Mouse (Mus musculus) left cerebral cortex, adult 9 months (tissue): ENCODE measurements around the gene Gfpt1.
"Not testable (repeated sequence)": the region's sequence is repeated elsewhere in the genome, so short reads cannot be mapped to it uniquely, and the experiment has no call there.

Experiments
- DNase-seq, 2 experiments: peaks; one replicate each; pipeline ENCODE4 v3.0.0; 2022; ENCODE audit warnings: low spot score in 2 of 2

Gfpt1 gene

GRCm38 (mm10) chr6:87042004-87042336 is 676 bp upstream of the Gfpt1 start:
- DNase-seq = no peak

DNA sequence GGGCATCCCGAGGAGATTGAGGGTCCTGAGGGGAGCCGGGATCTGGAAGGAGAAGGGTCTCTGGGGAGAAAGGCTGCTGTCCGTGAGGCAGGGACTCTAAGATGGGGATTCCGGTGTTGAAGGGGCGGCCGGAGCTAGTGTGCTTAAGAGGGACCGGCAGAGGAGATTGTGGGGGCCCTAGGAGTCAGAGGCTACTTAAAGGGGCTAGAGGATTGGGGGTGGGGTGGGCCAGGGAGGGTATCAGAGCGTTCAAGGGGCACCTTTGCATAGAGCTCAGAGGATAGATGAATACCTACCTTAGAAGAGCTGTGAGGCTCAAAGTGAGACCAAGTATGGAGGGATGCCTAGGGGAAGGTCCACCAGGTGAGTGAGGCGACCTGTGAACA is 478 bp downstream of the Gfpt1 start:
- no peak for DNase-seq

GRCm38 (mm10) chr6:87044895-87045294 is 2.2 kb downstream of the Gfpt1 start:
- no peak for DNase-seq

DNA sequence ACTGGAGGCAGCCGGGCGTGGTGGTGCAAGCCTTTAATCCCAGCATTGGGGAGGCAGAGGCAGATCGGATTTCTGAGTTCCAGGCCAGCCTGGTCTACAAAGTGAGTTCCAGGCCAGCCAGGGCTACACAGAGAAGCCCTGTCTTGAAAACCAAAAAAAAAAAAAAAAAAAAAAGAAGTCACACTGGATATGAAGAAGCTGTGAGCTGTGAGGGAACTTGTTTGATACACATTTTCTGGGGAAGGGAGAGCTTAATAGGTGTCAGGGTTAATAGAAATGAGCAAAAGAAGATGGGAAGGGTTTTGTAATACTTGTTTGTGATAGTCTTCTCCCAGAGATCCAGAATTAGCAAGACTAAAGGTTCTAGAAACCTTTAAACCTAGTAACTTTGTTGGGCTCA is 2.9 kb downstream of the Gfpt1 start:
- no peak for DNase-seq

GRCm38 (mm10) chr6:87048712-87049111 is 6.1 kb downstream of the Gfpt1 start:
- DNase-seq = not testable (repeated sequence)

DNA sequence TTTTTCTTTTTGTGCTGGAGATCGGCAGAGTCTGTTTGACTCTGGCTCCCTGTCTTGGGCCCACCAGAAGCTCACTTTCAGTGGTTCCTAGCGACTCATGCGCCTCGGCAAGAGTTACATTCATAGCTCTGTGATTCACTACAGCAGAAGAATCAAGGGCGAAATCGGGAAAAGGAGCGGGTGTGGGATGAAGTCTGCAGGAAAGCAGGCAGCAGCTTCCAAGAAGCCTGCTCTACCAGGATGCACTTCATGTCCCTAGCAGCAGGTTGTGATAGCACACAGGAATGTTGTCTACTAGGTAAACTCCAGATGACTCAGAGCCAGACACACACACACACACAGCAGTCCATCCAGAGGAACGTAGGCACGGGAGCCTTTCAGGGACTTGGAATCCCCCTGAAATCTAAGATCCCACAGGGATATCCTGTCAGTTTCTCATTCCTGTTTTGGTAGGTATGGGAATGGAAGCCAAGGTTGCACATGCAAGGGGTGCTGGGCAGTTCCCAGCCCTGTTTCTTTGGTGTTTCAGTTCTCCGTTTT is 9.3 kb downstream of the Gfpt1 start:
- peak in 1 of 2 experiments; percentile 39 for DNase-seq

DNA sequence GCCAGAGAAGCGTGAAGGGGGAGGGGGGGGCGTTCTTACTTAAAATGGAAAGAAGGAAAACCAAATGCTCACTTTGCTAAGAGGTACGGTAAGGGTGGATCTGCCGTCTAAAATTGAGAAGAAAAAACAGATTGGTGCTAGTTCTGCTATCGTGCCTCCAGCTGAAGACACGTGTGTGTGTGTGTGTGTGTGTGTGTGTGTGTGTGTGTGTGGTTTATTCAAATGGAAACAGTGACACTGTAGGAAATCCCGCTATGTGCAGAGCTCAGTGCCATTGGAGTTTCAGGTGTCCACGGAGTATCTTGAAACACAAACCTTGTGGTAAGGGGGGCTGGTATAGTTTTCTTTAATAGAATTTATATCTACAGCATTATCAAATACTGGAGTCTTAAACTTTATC is 11.5 kb downstream of the Gfpt1 start:
- DNase-seq = no peak

DNA sequence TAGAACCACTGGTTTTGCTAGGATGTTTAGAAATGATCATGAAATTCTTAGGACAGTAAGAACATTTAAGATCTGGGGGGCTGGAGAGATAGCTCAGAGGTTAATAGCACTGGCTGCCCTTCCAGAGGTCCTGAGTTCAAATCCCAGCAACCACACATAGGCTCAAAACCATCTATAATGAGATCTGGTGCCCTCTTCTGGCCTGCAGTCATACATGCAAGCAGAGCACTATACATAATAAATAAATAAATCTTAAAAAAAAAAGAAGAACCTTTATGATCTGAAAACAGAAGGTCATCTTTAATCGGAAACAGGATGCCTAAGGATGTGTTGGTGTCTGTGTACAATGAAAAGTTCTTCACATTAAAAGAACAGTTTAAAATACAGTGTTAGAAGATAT is 17.1 kb downstream of the Gfpt1 start:
- DNase-seq = no peak

- no peak for DNase-seq
Measured at GRCm38 (mm10) chr6:87063586-87063985, 20.9 kb downstream of the Gfpt1 start.

DNA sequence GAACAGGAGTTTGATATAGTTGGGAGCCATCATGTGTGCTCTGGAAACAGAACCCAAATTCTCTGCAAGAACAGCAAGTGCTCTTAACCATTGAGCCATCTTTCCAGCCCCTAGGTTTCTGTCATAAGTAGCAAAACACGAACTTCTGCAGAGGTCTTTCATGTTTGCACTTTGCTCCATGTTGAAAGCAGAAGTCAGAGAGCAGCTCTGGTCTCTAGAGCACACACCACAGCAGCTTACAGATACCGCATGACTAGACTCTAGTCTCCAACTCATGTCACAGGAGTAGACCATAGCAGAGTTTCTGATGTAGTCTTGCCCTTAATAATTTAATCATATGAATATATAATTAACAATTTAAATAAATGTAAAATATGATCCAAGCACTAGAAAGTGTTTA is 25.6 kb downstream of the Gfpt1 start:
- DNase-seq = no peak

DNA sequence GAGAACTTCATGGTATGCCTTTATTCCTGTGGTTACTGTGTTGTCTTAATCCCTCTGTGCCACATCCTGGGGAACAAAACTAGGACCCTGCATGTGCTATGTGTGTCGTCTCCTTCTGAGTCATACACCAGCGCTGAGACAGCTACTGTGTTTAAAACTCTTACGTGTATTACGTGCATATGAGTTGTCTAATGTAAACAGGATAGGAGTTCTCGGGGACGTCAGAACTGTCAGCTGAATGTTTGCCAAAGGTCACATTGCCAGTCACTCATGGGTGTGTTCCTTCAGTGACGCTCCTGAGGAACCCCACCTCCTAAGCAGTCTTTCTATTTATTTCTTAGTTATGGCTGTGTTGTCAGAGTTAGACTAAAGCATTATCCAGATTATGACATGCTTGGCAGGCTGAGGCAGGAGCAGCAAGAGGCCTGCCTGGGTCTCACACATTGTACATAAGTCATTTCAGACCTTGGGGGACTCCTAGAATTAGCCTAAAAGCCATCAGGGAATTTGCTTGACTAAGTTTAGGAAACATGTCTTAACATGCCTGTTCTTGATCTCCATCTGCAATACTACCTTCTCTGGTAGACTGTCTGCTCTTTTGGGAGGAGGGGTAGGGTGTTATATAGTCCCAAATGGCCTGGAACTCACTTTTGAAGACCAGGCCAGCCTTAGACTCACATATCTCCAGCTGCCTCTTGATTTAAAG is 26.7 kb downstream of the Gfpt1 start:
- DNase-seq = no peak

DNA sequence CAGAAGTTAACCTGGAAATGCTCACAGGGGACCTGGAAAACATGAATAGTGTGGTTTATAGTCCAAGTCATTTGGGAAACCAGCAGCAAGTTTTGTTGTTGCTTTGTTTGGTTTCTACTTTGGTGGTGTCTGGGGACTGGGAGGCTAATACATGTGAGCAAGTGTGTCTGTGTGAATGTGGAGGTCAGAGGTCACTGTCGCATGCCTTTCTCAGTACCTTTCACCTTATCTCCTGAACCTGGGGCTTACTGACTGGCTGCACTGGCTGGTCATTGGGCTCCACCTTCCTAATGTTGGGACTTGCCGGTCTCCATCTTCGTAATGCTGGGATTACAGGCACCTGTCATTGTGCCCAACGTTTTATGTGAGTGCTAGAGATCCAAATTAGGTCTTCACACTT is 28.0 kb downstream of the Gfpt1 start:
- no peak for DNase-seq

DNA sequence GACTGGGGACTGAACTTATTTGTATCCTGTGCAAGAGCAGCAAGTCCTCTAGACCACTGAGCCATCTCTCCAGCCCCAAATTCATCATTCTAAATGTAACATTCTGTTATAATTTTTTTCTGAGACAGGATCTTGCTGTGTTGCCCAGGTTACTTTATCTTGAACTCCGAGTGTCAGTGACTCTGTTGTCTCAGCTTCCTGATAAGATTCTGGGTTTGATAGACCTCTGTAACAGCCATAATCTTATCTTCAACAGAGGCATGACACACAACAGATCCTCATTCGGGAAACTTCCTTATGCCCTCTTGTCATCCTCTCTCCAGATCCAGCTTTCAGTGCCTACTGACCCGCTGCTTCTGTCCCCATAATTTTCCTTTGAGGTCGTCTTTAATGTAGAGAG is 30.1 kb downstream of the Gfpt1 start:
- no peak for DNase-seq

- no peak for DNase-seq
Measured at GRCm38 (mm10) chr6:87075092-87075685, 32.5 kb downstream of the Gfpt1 start.

- no peak for DNase-seq
Measured at GRCm38 (mm10) chr6:87079457-87079856, 36.8 kb downstream of the Gfpt1 start.

DNA sequence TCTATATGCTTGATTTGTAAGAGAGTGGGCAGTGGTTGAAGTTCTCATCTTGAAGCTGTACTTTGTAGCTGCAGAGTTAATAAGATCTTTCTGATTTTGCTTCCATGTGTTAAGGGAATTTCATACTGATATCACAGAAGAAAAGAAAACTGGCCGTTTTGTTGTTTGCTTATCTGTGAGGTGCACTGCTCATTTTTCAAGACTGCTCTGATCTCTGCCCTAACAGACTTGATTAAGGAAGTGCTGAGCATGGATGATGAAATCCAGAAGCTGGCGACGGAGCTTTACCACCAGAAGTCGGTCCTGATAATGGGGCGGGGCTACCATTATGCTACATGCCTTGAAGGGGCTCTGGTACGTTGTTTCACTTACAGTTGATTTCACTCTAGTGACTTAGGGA is 42.4 kb downstream of the Gfpt1 start:
- no peak for DNase-seq

DNA sequence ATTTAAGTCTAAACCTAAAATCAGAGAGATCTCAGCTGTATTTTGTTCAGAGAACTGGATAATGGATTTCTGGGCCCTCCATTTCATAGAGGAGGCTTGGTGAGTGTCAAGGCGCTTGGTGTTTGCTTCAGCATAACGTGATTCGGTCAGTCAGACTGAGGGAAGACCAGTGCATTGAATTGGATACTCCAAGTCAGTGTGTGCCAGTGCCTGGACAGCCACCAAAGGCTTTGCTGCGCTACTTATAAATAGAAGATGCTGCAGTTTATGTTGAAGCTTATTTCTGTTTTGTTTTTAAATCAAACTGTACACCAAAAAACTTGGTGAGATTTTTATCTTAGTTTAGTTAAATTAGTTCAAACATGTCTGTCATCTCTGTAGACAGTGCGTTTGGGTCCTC is 45.7 kb downstream of the Gfpt1 start:
- no peak for DNase-seq

DNA sequence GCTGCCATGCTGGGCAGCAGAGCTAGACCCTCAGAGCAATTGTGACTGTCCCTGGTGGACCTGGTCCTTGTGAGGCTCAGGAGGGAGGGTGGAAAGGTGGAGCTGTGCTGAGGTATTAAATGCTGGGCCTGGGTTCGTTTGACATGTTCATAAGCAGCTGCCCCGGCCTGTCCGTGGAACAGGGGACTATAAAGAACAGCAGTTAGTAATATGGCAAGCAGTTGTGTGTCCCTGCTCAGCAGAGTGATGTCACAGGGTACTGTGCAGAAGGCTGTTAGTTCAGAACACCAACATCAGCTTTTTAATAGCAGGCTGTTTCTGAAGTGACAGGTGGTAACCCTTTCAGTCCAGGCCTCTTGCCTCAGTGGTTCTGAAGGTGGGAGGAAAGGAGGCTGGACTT is 48.2 kb downstream of the Gfpt1 start:
- DNase-seq = no peak

DNA sequence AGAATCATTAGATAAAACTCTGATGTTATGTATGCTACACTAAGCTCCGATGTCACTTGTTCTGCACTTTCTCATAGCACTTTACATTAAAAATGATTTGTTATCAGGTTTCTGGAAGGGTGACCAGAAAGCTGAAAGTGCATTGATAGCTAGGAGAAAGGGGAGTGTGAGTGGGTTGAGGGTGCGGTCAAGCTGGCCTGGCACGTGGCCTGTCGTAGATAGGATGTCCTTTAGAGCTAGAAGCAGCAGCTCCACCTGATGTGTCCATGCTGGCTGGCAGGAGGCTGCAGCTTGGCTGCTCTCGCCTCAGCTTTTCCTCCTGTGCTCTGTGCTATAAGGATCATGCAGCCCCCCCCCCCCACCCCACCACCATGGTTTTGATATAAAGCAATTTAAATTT is 49.8 kb downstream of the Gfpt1 start:
- DNase-seq = no peak

GRCm38 (mm10) chr6:87093631-87094030 is 51.0 kb downstream of the Gfpt1 start:
- DNase-seq = not testable (repeated sequence)

DNA sequence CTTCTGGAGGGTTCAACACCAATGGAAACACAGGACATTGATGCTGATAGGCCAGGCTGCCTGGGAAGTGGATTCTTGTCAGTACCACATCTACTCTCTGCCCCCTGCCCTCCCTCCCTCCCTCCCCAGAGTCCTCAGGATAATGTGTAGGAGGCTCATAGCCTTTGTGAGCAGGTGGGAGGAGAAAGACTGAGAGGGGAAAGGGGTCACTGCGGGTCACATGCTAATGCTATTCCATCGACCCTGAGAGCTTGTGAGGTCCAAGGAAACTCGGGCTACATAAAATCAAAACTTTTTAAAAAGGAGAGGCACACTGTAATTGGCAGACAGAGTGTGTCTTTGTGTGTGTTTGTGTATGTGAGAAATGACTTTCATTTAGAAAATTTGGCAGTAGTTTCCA is 56.6 kb downstream of the Gfpt1 start:
- no peak for DNase-seq

GRCm38 (mm10) chr6:87099671-87100296 is 57.1 kb downstream of the Gfpt1 start:
- DNase-seq = no peak

DNA sequence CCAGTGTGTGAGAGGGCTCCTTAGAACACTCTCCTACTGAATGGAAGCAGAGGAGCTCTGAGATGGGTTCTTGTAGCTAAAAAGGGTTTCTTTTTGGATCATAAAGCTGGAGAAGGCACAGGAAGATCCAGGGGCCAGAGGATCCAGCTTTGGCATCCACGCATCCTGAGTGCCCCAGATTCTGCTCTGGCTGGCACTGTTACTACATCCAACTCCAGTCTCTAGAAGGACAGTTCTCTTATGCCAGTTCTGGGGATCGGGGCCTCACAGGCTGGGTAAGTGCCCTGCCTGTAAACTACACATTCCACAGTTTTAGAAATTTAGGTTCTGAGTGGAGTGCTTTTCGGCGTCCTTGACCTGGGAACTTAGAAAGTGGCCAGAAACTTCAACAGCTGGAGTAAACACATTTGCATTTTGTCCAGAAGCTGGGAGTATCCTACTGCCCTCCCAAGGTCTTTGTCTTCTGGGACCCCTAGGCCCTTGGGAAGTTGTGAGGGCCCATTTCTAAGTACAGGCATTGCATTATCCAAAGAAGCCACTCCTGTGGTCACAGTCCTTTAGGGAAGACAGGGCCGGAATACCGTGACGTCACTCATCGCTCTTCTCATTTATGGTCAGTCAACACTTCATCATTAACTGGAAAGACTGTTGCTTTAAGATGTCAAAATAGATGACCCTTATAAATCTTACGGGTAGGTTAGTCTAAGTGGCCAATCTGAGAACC is 57.8 kb downstream of the Gfpt1 start:
- DNase-seq = no peak
